Mouse (Mus musculus): ENCODE data around the gene Llph. TPM values are rescaled to one million over a fixed set of nuclear protein-coding genes. Genes with fewer than 3 reads are reported as not detected.

The Llph gene
- total and polyA plus RNA-seq, 3 experiments: 75.9 to 237 (median 103) TPM

- no peak overlapping the region for H3K9ac ChIP-seq (ENCODE audit: insufficient read depth, low read depth)
- H3K9me3 ChIP-seq (replicated peaks; ENCODE audit: low read length): no peaks in the 10 kb centered on the region
- dilution Hi-C loops (cut with MboI; ENCODE audit: extremely low pct_ligation_motif_present, extremely low pct_unique_long_range_greater_than_20kb, low sequenced_read_pairs): no loop called here
- peak; percentile 86 to 96 for TF ChIP-seq CTCF (conservative IDR thresholded peaks at IDR 0.05 in 1 of 2, IDR thresholded peaks at IDR 0.05 in 1 of 2; ENCODE audit: low read depth in 2 of 2, low read length in 2 of 2)
- TF ChIP-seq TBP (conservative IDR thresholded peaks at IDR 0.05; ENCODE audit: low read depth, low read length): no peak
- 0 out of 2 replicates have a peak, but pooled peaks have one; percentile 10 for TF ChIP-seq MAZ (IDR thresholded peaks at IDR 0.05; ENCODE audit: low read depth, low read length)
- TF ChIP-seq KAT2A (IDR thresholded peaks at IDR 0.05; ENCODE audit: insufficient replicate concordance, low read length): no peak
- peak; percentile 68 for TF ChIP-seq SMC3 (IDR thresholded peaks at IDR 0.05; ENCODE audit: low read depth, low read length)
- TF ChIP-seq EP300 (IDR thresholded peaks at IDR 0.05; ENCODE audit: low read length): no peak
- TF ChIP-seq E2F4 (IDR thresholded peaks at IDR 0.05; ENCODE audit: insufficient replicate concordance, low read depth, low read length): no peak
- TF ChIP-seq PAX5 (IDR thresholded peaks at IDR 0.05; ENCODE audit: low read length): no peak
- TF ChIP-seq CHD2 (IDR thresholded peaks at IDR 0.05; ENCODE audit: low read length): no peak
- no peak for TF ChIP-seq RCOR1 (conservative IDR thresholded peaks at IDR 0.05; ENCODE audit: low read depth, low read length)
- 0 out of 2 replicates have a peak, but pooled peaks have one; percentile 4 for TF ChIP-seq USF2 (conservative IDR thresholded peaks at IDR 0.05; ENCODE audit: low read depth, low read length)
- peak; percentile 41; the same call in 1 of the 2 replicates for TF ChIP-seq MAX (IDR thresholded peaks at IDR 0.05; ENCODE audit: low read length)
- peak; percentile 72 for TF ChIP-seq RAD21 (IDR thresholded peaks at IDR 0.05; ENCODE audit: low read depth, low read length)
- TF ChIP-seq POLR2AphosphoS2 (IDR thresholded peaks at IDR 0.05; ENCODE audit: low read depth, low read length): no peak
- no peak for TF ChIP-seq ZKSCAN1 (IDR thresholded peaks at IDR 0.05; ENCODE audit: borderline replicate concordance, low read depth, low read length)
- TF ChIP-seq ETS1 (conservative IDR thresholded peaks at IDR 0.05; ENCODE audit: low read depth, low read length): no peak
- no peak for TF ChIP-seq HCFC1 (IDR thresholded peaks at IDR 0.05; ENCODE audit: low read depth, low read length)
- no peak for TF ChIP-seq POLR2A (IDR thresholded peaks at IDR 0.05; ENCODE audit: low read depth, low read length)
- no peak for TF ChIP-seq CHD1 (IDR thresholded peaks at IDR 0.05; ENCODE audit: low read depth, low read length)
- no peak for TF ChIP-seq TCF12 (IDR thresholded peaks at IDR 0.05; ENCODE audit: low read depth, low read length)
- no peak for TF ChIP-seq ZMIZ1 (IDR thresholded peaks at IDR 0.05; ENCODE audit: low read depth, low read length)
- TF ChIP-seq ZC3H11A (IDR thresholded peaks at IDR 0.05; ENCODE audit: low read depth, low read length): no peak; the same call in 1 of the 2 replicates
- 0 out of 2 replicates have a peak, but pooled peaks have one; percentile 18 for TF ChIP-seq NELFE (IDR thresholded peaks at IDR 0.05; ENCODE audit: low read depth, low read length)
- no peak for TF ChIP-seq MXI1 (IDR thresholded peaks at IDR 0.05; ENCODE audit: low read depth, low read length)
- peak; percentile 82 for TF ChIP-seq MYC (IDR thresholded peaks at IDR 0.05; ENCODE audit: low read depth, low read length)
- peak; percentile 66; the same call in 1 of the 2 replicates for TF ChIP-seq ZNF384 (IDR thresholded peaks at IDR 0.05; ENCODE audit: low read depth, low read length)
- TF ChIP-seq UBTF (IDR thresholded peaks at IDR 0.05; ENCODE audit: low read depth, low read length): no peak
- TF ChIP-seq SIN3A (IDR thresholded peaks at IDR 0.05; ENCODE audit: low read length): no peak
- no peak for TF ChIP-seq BHLHE40 (IDR thresholded peaks at IDR 0.05; ENCODE audit: low read depth, low read length)
- peak; percentile 79 for DNase-seq (ENCODE audit: extremely low read depth)
- no peak overlapping the region for H3K4me2 ChIP-seq (ENCODE audit: insufficient read depth, low read depth, poor library complexity, severe bottlenecking)
- no peak overlapping the region for H3K27ac ChIP-seq (ENCODE audit: insufficient read depth, low read depth)
- in situ Hi-C loops (cut with MboI; ENCODE audit: low pct_ligation_motif_present, low pct_unique_long_range_greater_than_20kb, low sequenced_read_pairs): loop anchor here (25.0 kb wide), 1 partner anchor 592 kb away; no protein-coding TSS in a partner anchor
- H3K4me1 ChIP-seq (ENCODE audit: control insufficient read depth in 1 of 2, insufficient read depth in 2 of 2): peaks cover 0 to 10% of the 10 kb centered on the region in 2 experiments; a peak in 2 of 4 replicates
- H3K27me3 ChIP-seq (replicated peaks): no peaks in the 10 kb centered on the region
- no peaks in the 10 kb centered on the region for H3K36me3 ChIP-seq (replicated peaks in 1 of 2; ENCODE audit: control insufficient read depth in 1 of 2, insufficient read depth in 1 of 2, low read length in 1 of 2)
- H3K4me3 ChIP-seq (replicated peaks in 1 of 3; ENCODE audit: low read depth in 2 of 3, low read length in 2 of 3, poor library complexity in 1 of 3): no peak overlapping the region
- no peaks in the 10 kb centered on the region for H3K79me2 ChIP-seq (replicated peaks; ENCODE audit: control insufficient read depth, extremely low read depth, insufficient read depth, poor library complexity, severe bottlenecking)
Measured at GRCm38 (mm10) chr10:120270777-120271176, 43.9 kb downstream of the Llph start.
